ENCODE assay signal across 9 mouse cellular contexts in the genomic region with DNA sequence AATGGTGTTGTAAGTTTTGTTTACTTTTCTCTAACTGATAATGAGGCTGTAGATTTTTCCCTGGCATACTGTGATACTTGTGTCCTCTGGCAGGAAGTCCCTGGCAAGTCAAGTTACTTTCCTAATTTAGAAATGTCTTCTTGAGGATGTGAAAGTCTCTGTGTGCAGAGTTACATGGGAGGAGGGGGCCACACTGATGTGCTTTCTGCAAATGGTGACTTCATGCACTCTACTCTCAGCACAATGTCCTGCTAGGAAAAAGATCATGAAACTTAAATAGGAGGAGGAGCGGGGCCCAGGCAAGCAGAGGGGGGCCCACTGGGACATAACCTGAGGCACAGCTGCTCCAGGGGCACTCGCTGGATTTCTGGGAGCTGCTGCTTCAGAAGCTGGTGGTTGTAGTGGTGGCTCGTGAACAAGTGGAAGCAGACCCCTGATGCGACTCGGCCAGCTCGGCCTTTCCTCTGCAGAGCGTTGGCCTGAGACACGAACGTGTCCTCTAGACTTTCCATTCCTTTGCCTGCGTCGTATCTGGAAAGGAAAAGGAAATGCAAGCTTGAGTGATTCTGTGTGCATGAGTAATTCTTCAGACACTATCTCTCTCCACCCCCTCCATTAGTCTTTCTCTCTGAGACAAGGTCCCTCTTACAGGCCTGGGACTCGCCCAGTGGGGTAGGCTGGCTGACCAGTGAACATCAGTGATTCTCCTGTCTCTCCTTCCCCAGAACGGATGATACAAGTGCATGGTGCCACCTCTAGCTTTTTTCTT. TPM values are rescaled to one million over a fixed set of nuclear protein-coding genes. Genes with fewer than 3 reads are reported as not detected.
DNase-seq lines count a peak whose midpoint lies in the region; ATAC-seq and TF ChIP-seq lines count a peak whose summit lies in the region.
"Had no signal": no experiment of that assay in that cellular context is flagged by ENCODE, and none has a peak within 500 bp of the region (broad histone marks: within the 10 kb centered on the region; RNA-seq: fewer than 3 reads in every experiment).

No protein-coding gene starts in this region.

- WGBS in kidney, adult 2 months, result 43% methylated on average over 13 of the region's 13 CpGs
- WGBS in heart, embryonic 14.5 days, result 56% methylated on average over 13 of the region's 13 CpGs
- 68% methylated on average over 13 of the region's 13 CpGs for WGBS in hindbrain, embryonic 16.5 days
- WGBS in hindbrain, embryonic 11.5 days, result 79% methylated on average over 13 of the region's 13 CpGs
- 80% methylated on average over 13 of the region's 13 CpGs for WGBS in midbrain, embryonic 10.5 days

- H3K4me1 ChIP-seq in kidney, adult 2 months (ENCODE audit: control insufficient read depth, insufficient read depth, low read length), result no peaks in the 10 kb centered on the region
- H3K4me1 ChIP-seq in heart, embryonic 14.5 days (ENCODE audit: control insufficient read depth in 2 of 2, insufficient read depth in 2 of 2, low read length in 2 of 2), result peaks cover 6 to 20% of the 10 kb centered on the region in 2 experiments; a peak in 3 of 4 replicates
- no peaks in the 10 kb centered on the region for H3K4me1 ChIP-seq in hindbrain, embryonic 16.5 days (ENCODE audit: control insufficient read depth, insufficient read depth, low read depth, low read length)
- no peaks in the 10 kb centered on the region for H3K4me1 ChIP-seq in hindbrain, embryonic 11.5 days (replicated peaks; ENCODE audit: control insufficient read depth, insufficient read depth, low read length)
- no peaks in the 10 kb centered on the region for H3K4me1 ChIP-seq in midbrain, embryonic 10.5 days

- H3K27me3 ChIP-seq in kidney, adult 2 months (replicated peaks; ENCODE audit: control insufficient read depth, insufficient read depth, low read length), result no peaks in the 10 kb centered on the region
- H3K27me3 ChIP-seq in heart, embryonic 14.5 days (ENCODE audit: control insufficient read depth, insufficient read depth, low read length), result no peaks in the 10 kb centered on the region
- no peaks in the 10 kb centered on the region for H3K27me3 ChIP-seq in hindbrain, embryonic 16.5 days (replicated peaks; ENCODE audit: control insufficient read depth, insufficient read depth, low read length)
- H3K27me3 ChIP-seq in hindbrain, embryonic 11.5 days (ENCODE audit: control insufficient read depth, insufficient read depth, low read length), result no peaks in the 10 kb centered on the region
- H3K27me3 ChIP-seq in midbrain, embryonic 10.5 days (ENCODE audit: low read depth, poor library complexity, severe bottlenecking), result no peaks in the 10 kb centered on the region

- 0 out of 2 replicates have a peak overlapping the region, but pooled peaks have one; percentile 47 for H3K27ac ChIP-seq in kidney, adult 2 months (ENCODE audit: insufficient read depth, low read depth, low read length)
- peak overlapping the region; percentile 59 to 83 for H3K27ac ChIP-seq in heart, embryonic 14.5 days (replicated peaks in 1 of 2; ENCODE audit: control insufficient read depth in 1 of 2, insufficient read depth in 1 of 2, low read depth in 2 of 2, low read length in 2 of 2)
- H3K27ac ChIP-seq in hindbrain, embryonic 16.5 days (ENCODE audit: low read depth, low read length), result no peak overlapping the region
- H3K27ac ChIP-seq in hindbrain, embryonic 11.5 days (ENCODE audit: low read depth, low read length), result no peak overlapping the region
- H3K27ac ChIP-seq in midbrain, embryonic 10.5 days (replicated peaks), result no peak overlapping the region

- no peak for TF ChIP-seq POLR2A in kidney, adult 2 months (IDR thresholded peaks at IDR 0.05; ENCODE audit: low read depth, low read length)

- H3K4me2 ChIP-seq in heart, embryonic 14.5 days (ENCODE audit: low read length), result peak overlapping the region; percentile 21; the same call in 1 of the 2 replicates
- no peak overlapping the region for H3K4me2 ChIP-seq in hindbrain, embryonic 16.5 days (ENCODE audit: low read length)
- H3K4me2 ChIP-seq in hindbrain, embryonic 11.5 days (replicated peaks; ENCODE audit: low read depth, low read length), result no peak overlapping the region

- peaks cover 6% of the 10 kb centered on the region for H3K36me3 ChIP-seq in kidney, adult 2 months (ENCODE audit: control insufficient read depth, insufficient read depth, low read length)
- H3K36me3 ChIP-seq in heart, embryonic 14.5 days (ENCODE audit: control insufficient read depth, insufficient read depth, low read length), result peaks cover 84% of the 10 kb centered on the region
- H3K36me3 ChIP-seq in hindbrain, embryonic 16.5 days (ENCODE audit: control insufficient read depth, insufficient read depth, low read length), result peaks cover 64% of the 10 kb centered on the region
- peaks cover 17% of the 10 kb centered on the region for H3K36me3 ChIP-seq in hindbrain, embryonic 11.5 days (ENCODE audit: control insufficient read depth, insufficient read depth, low read length)
- H3K36me3 ChIP-seq in midbrain, embryonic 10.5 days, result peaks cover 100% of the 10 kb centered on the region

- H3K4me3 ChIP-seq in kidney, adult 2 months (ENCODE audit: insufficient read depth, low read depth, low read length), result no peak overlapping the region
- no peak overlapping the region for H3K4me3 ChIP-seq in heart, embryonic 14.5 days (ENCODE audit: control insufficient read depth in 1 of 2, insufficient read depth in 1 of 2, low read depth in 1 of 2, low read length in 2 of 2)
- H3K4me3 ChIP-seq in hindbrain, embryonic 16.5 days (ENCODE audit: low read length), result no peak overlapping the region
- H3K4me3 ChIP-seq in hindbrain, embryonic 11.5 days (ENCODE audit: low read depth, low read length), result no peak overlapping the region
- no peak overlapping the region for H3K4me3 ChIP-seq in midbrain, embryonic 10.5 days

- H3K9me3 ChIP-seq in heart, embryonic 14.5 days (ENCODE audit: control insufficient read depth, low read length), result no peaks in the 10 kb centered on the region
- H3K9me3 ChIP-seq in hindbrain, embryonic 16.5 days (ENCODE audit: control insufficient read depth, low read length), result no peaks in the 10 kb centered on the region
- no peaks in the 10 kb centered on the region for H3K9me3 ChIP-seq in hindbrain, embryonic 11.5 days (ENCODE audit: control insufficient read depth, low read length)
- H3K9me3 ChIP-seq in midbrain, embryonic 10.5 days (replicated peaks), result no peaks in the 10 kb centered on the region

- peak; percentile 14 for DNase-seq in kidney, adult 2 months
- no peak for DNase-seq in kidney, postnatal 14 days
- peak; percentile 61 for DNase-seq in adipocyte (ENCODE audit: low spot score)
- DNase-seq in lung, postnatal 4 days, result peak; percentile 29 to 53
- DNase-seq in hindbrain, embryonic 11.5 days (ENCODE audit: low spot score), result no peak
- no peak for DNase-seq in midbrain, embryonic 10.5 days (ENCODE audit: low spot score)
- DNase-seq: right cerebral cortex, postnatal 25 days had no signal

- ATAC-seq in heart, embryonic 14.5 days (ENCODE audit: insufficient number of reproducible peaks, insufficient read depth, low FRiP score, low read depth), result peak; percentile 54
- no peak for ATAC-seq in hindbrain, embryonic 16.5 days
- no peak for ATAC-seq in hindbrain, embryonic 11.5 days (ENCODE audit: low FRiP score)

- no peak for TF ChIP-seq CTCF in kidney, adult 2 months (conservative IDR thresholded peaks at IDR 0.05; ENCODE audit: insufficient read depth, insufficient read length, low read depth, low read length)

- H3K9ac ChIP-seq in heart, embryonic 14.5 days (ENCODE audit: low read length), result 0 out of 2 replicates have a peak overlapping the region, but pooled peaks have one; percentile 11
- no peak overlapping the region for H3K9ac ChIP-seq in hindbrain, embryonic 16.5 days (ENCODE audit: low read depth, low read length)
- H3K9ac ChIP-seq in hindbrain, embryonic 11.5 days (ENCODE audit: low read depth, low read length), result no peak overlapping the region

RNA-seq across cellular contexts. Expression of a gene that starts 28.7 kb away (rescaled TPM):
- polyA plus RNA-seq in kidney, adult 2 months (2012; rRNA removed), result 2.5 and 2.9 TPM in 2 replicates
- polyA plus RNA-seq in heart, embryonic 14.5 days (2014; fragmentation: Nextera tagmentation; extraction: Ambion mirVana), result 23.5 and 27.0 TPM in 2 replicates
- 20.0 and 20.8 TPM in 2 replicates for polyA plus RNA-seq in hindbrain, embryonic 16.5 days (2015; fragmentation: Nextera tagmentation; extraction: Ambion mirVana)
- 37.9 and 41.5 TPM in 2 replicates for polyA plus RNA-seq in hindbrain, embryonic 11.5 days (2014; fragmentation: Nextera tagmentation; extraction: Ambion mirVana)
- polyA plus RNA-seq in midbrain, embryonic 10.5 days (2016; fragmentation: Nextera tagmentation; extraction: Ambion mirVana), result 50.6 and 66.2 TPM in 2 replicates

RNA-seq across cellular contexts. Expression of a gene that starts 37.1 kb away (rescaled TPM):
- 25.2 and 36.5 TPM in 2 replicates for polyA plus RNA-seq in kidney, adult 2 months (2012; rRNA removed)
- 31.3 and 32.1 TPM in 2 replicates for polyA plus RNA-seq in heart, embryonic 14.5 days (2014; fragmentation: Nextera tagmentation; extraction: Ambion mirVana)
- 56.7 and 65.2 TPM in 2 replicates for polyA plus RNA-seq in hindbrain, embryonic 16.5 days (2015; fragmentation: Nextera tagmentation; extraction: Ambion mirVana)
- polyA plus RNA-seq in hindbrain, embryonic 11.5 days (2014; fragmentation: Nextera tagmentation; extraction: Ambion mirVana), result 32.0 and 38.6 TPM in 2 replicates
- 32.8 and 37.2 TPM in 2 replicates for polyA plus RNA-seq in midbrain, embryonic 10.5 days (2016; fragmentation: Nextera tagmentation; extraction: Ambion mirVana)

RNA-seq across cellular contexts. Expression of a gene that starts 37.3 kb away (rescaled TPM):
- 6.0 and 6.4 TPM in 2 replicates for polyA plus RNA-seq in kidney, adult 2 months (2012; rRNA removed)
- polyA plus RNA-seq in heart, embryonic 14.5 days (2014; fragmentation: Nextera tagmentation; extraction: Ambion mirVana), result 8.5 and 8.9 TPM in 2 replicates
- polyA plus RNA-seq in hindbrain, embryonic 16.5 days (2015; fragmentation: Nextera tagmentation; extraction: Ambion mirVana), result 47.4 and 54.1 TPM in 2 replicates
- 23.3 and 25.7 TPM in 2 replicates for polyA plus RNA-seq in hindbrain, embryonic 11.5 days (2014; fragmentation: Nextera tagmentation; extraction: Ambion mirVana)
- 15.1 and 21.2 TPM in 2 replicates for polyA plus RNA-seq in midbrain, embryonic 10.5 days (2016; fragmentation: Nextera tagmentation; extraction: Ambion mirVana)

RNA-seq across cellular contexts. Expression of a gene that starts 45.7 kb away (rescaled TPM):
- 0.04 and 0.05 TPM in 2 replicates for polyA plus RNA-seq in kidney, adult 2 months (2012; rRNA removed)
- 0.11 and 0.16 TPM in 2 replicates for polyA plus RNA-seq in heart, embryonic 14.5 days (2014; fragmentation: Nextera tagmentation; extraction: Ambion mirVana)
- polyA plus RNA-seq in hindbrain, embryonic 16.5 days (2015; fragmentation: Nextera tagmentation; extraction: Ambion mirVana), result 0.10 and 0.19 TPM in 2 replicates
- 0.20 TPM in 1 of 2 replicates, not detected in the other for polyA plus RNA-seq in hindbrain, embryonic 11.5 days (2014; fragmentation: Nextera tagmentation; extraction: Ambion mirVana)
- polyA plus RNA-seq in midbrain, embryonic 10.5 days (2016; fragmentation: Nextera tagmentation; extraction: Ambion mirVana), result 0.06 and 0.19 TPM in 2 replicates

RNA-seq across cellular contexts. Expression of a gene that starts 45.8 kb away (rescaled TPM):
- polyA plus RNA-seq in kidney, adult 2 months (2012; rRNA removed), result 26.5 and 34.3 TPM in 2 replicates
- polyA plus RNA-seq in heart, embryonic 14.5 days (2014; fragmentation: Nextera tagmentation; extraction: Ambion mirVana), result 275 and 276 TPM in 2 replicates
- 356 and 367 TPM in 2 replicates for polyA plus RNA-seq in hindbrain, embryonic 16.5 days (2015; fragmentation: Nextera tagmentation; extraction: Ambion mirVana)
- 773 and 810 TPM in 2 replicates for polyA plus RNA-seq in hindbrain, embryonic 11.5 days (2014; fragmentation: Nextera tagmentation; extraction: Ambion mirVana)
- polyA plus RNA-seq in midbrain, embryonic 10.5 days (2016; fragmentation: Nextera tagmentation; extraction: Ambion mirVana), result 795 and 858 TPM in 2 replicates

Comparison
In these comparisons a context has a peak if more than half of its experiments do, and no peak if none do; other contexts are left out.
1. DNase-seq: peak in kidney, adult 2 months (single experiment), adipocyte (single experiment) and lung, postnatal 4 days (2 of 2); none in kidney, postnatal 14 days (single experiment), hindbrain, embryonic 11.5 days (single experiment) and midbrain, embryonic 10.5 days (single experiment).
2. H3K27ac ChIP-seq: peak in kidney, adult 2 months (single experiment) and heart, embryonic 14.5 days (2 of 2); none in hindbrain, embryonic 16.5 days (single experiment), hindbrain, embryonic 11.5 days (single experiment) and midbrain, embryonic 10.5 days (single experiment).